Mouse (Mus musculus) embryonic facial prominence, embryonic 14.5 days (tissue): Measurements from ENCODE around the gene Fpr-rs3. TPM values are rescaled to one million over a fixed set of nuclear protein-coding genes. Genes with fewer than 3 reads are reported as not detected.

Source experiments
- ATAC-seq: fragments of 200-750 bp; cut with Nextera tagmentation; 2 replicates; pipeline ENCODE4 v1.8.0; 2017; ENCODE audit warnings: low read depth, moderate number of reproducible peaks, moderate TSS enrichment
- DNase-seq: peaks from one replicate; pipeline ENCODE4 v3.0.0-alpha.2; 2015; ENCODE audit warnings: low spot score
- H3K27ac ChIP-seq: fragments of 300-500 bp; sonication (generic); replicated peaks from 2 replicates; pipeline ENCODE4 v1.5.1; 2014; ENCODE audit warnings: low read depth, mild to moderate bottlenecking, low read length, moderate library complexity
- H3K27me3 ChIP-seq: fragments of 300-500 bp; sonication (generic); replicated peaks from 2 replicates; pipeline ENCODE4 v1.6.1; 2014; ENCODE audit warnings: low read length; ENCODE audit not compliant: control insufficient read depth, insufficient read depth
- H3K36me3 ChIP-seq: fragments of 300-500 bp; sonication (generic); 2 replicates; pipeline ENCODE4 v1.6.1; 2014; ENCODE audit warnings: low read length, mixed read lengths; ENCODE audit not compliant: control insufficient read depth, insufficient read depth
- H3K4me1 ChIP-seq: fragments of 300-500 bp; sonication (generic); 2 replicates; pipeline ENCODE4 v1.6.1; 2014; ENCODE audit warnings: antibody characterized with exemption, low read length; ENCODE audit not compliant: control insufficient read depth, insufficient read depth
- H3K4me2 ChIP-seq: fragments of 300-500 bp; sonication (generic); 2 replicates; pipeline ENCODE4 v1.6.1; 2014; ENCODE audit warnings: low read depth, mild to moderate bottlenecking, low read length, moderate library complexity, mixed read lengths
- H3K4me3 ChIP-seq: fragments of 300-500 bp; sonication (generic); 2 replicates; pipeline ENCODE4 v1.5.1; 2014; ENCODE audit warnings: low read depth, mild to moderate bottlenecking, low read length
- H3K9ac ChIP-seq: fragments of 300-500 bp; sonication (generic); 2 replicates; pipeline ENCODE4 v1.6.1; 2014; ENCODE audit warnings: low read depth, mild to moderate bottlenecking, low read length, moderate library complexity, mixed read lengths
- H3K9me3 ChIP-seq: fragments of 300-500 bp; sonication (generic); 2 replicates; pipeline ENCODE4 v1.6.1; 2016; ENCODE audit warnings: low read length; ENCODE audit not compliant: control insufficient read depth
- WGBS: fragments of 180-500 bp; shearing (Covaris S2); extraction: QIAGEN DNeasy Blood & Tissue Kit; methylation state at CpG from one replicate; pipeline ENCODE4 v1.1.7; 2014; 5-methylcytosine and 5-hydroxymethylcytosine counted together
- polyA plus RNA-seq: library from polyadenylated mRNA; unstranded; fragments of >200 nt; fragmentation: Nextera tagmentation; extraction: Ambion mirVana; gene quantifications from 2 replicates; pipeline ENCODE4 v1.2.1, GENCODE M21; 2014

The Fpr-rs3 gene
- polyA plus RNA-seq, result not detected in 2 replicates

DNA sequence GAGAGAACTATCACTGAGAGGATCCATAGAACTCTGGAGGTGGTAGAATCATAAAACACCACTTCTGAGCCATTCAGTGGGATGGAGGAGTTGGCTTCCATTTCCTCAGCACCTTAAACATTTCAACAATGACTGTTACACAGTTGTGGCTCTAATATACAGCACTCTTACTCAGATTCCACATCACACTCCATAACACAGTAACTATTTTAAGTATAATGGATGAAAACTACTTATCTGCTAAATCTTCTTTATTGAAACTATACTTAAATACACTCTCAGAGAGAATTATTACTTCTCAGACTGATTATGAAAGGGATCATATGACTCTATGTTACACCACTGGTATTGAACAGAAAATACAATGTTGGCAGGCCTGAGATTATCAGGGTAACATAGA, at the start of gene Fpr-rs3:
Gene Fpr-rs3 (minus strand): TSS at position 101 of the 400 bp plus-strand sequence.
- DNase-seq (no peak), ATAC-seq (no peak)
- no peaks in the 10 kb centered on the region for H3K27me3 ChIP-seq
- no peaks in the 10 kb centered on the region for H3K36me3 ChIP-seq
- no peak within 1 kb of the TSS for H3K4me3 ChIP-seq
- H3K27ac ChIP-seq, result no peak within 1 kb of the TSS
- H3K9ac ChIP-seq, result no peak within 1 kb of the TSS
- 0 out of 2 replicates have a peak, but pooled peaks cover 6% of the 10 kb centered on the region for H3K9me3 ChIP-seq
- H3K4me2 ChIP-seq, result no peak within 1 kb of the TSS
- H3K4me1 ChIP-seq, result no peaks in the 10 kb centered on the region

GRCm38 (mm10) chr17:20596323-20596722, 28.4 kb downstream of the Fpr-rs3 start, which contains the start of gene Vmn2r110:
Gene Vmn2r110, minus strand, starts transcription at chr17:20596423.
- H3K4me3 ChIP-seq, result no peak within 1 kb of the TSS
- H3K9me3 ChIP-seq, result no peaks in the 10 kb centered on the region
- H3K9ac ChIP-seq, result no peak within 1 kb of the TSS
- 37% methylated on average over 1 of the region's 1 CpGs for WGBS
- no peaks in the 10 kb centered on the region for H3K4me1 ChIP-seq
- no peak for ATAC-seq
- no peaks in the 10 kb centered on the region for H3K36me3 ChIP-seq
- no peak within 1 kb of the TSS for H3K27ac ChIP-seq
- no peak within 1 kb of the TSS for H3K4me2 ChIP-seq
- no peak for DNase-seq
- no peaks in the 10 kb centered on the region for H3K27me3 ChIP-seq

Other genes with a start within 250 kb of the Fpr-rs3 start
- gene Vmn1r224, start 210.7 kb downstream of the Fpr-rs3 start, polyA plus RNA-seq, result 0.06 TPM in 1 of 2 replicates, not detected in the other
- not detected in 2 replicates for gene Vmn2r108, start 143.5 kb downstream of the Fpr-rs3 start, polyA plus RNA-seq
- not detected in 2 replicates for gene Vmn1r225, start 126.7 kb downstream of the Fpr-rs3 start, polyA plus RNA-seq
- gene Vmn2r109, start 60.1 kb downstream of the Fpr-rs3 start, polyA plus RNA-seq, result not detected in 2 replicates
- 0.03 and 0.05 TPM in 2 replicates for gene Vmn2r110, start 28.5 kb downstream of the Fpr-rs3 start, polyA plus RNA-seq
- gene Vmn1r226, start 58.0 kb upstream of the Fpr-rs3 start, polyA plus RNA-seq, result not detected in 2 replicates
- gene Vmn1r227, start 105.0 kb upstream of the Fpr-rs3 start, polyA plus RNA-seq, result not detected in 2 replicates
- gene Vmn1r228, start 161.3 kb upstream of the Fpr-rs3 start, polyA plus RNA-seq, result not detected in 2 replicates
- 0.07 TPM in 1 of 2 replicates, not detected in the other for gene Vmn1r229, start 186.7 kb upstream of the Fpr-rs3 start, polyA plus RNA-seq
- not detected in 2 replicates for gene Vmn1r230, start 215.6 kb upstream of the Fpr-rs3 start, polyA plus RNA-seq